Mouse (Mus musculus) left cerebral cortex, adult 2 months (tissue): ENCODE data around the gene Gm14569. TPM values are rescaled to one million over a fixed set of nuclear protein-coding genes. Genes with fewer than 3 reads are reported as not detected.
A peak's percentile ranks its signal among the peaks of the same experiment; 100 is the strongest.

ENCODE experiments used
- DNase-seq, 2 experiments: peaks; one replicate each; pipeline ENCODE4 v3.0.0; 2021 to 2022; ENCODE audit warnings: low spot score in 2 of 2, mixed read lengths in 1 of 2; ENCODE audit errors: extremely low spot score in 1 of 2
- H3K27ac ChIP-seq: fragments of 200-600 bp; 2 replicates; pipeline ENCODE4 v1.8.1; 2022
- H3K4me3 ChIP-seq: fragments of 200-600 bp; 2 replicates; pipeline ENCODE4 v1.8.1; 2022
- CTCF ChIP-seq: fragments of 200-600 bp; IDR thresholded peaks from 2 replicates; pipeline ENCODE4 v1.8.1; 2022; ENCODE audit warnings: antibody characterized with exemption, mild to moderate bottlenecking, moderate library complexity
- intact Hi-C: fragments of 180-260 bp; cut with DNase I; formaldehyde crosslinking; loops from one replicate; pipeline ENCODE4 v1.15.1; 2025
- long read RNA-seq, 2 experiments: library from polyadenylated mRNA; stranded (forward); transcript quantifications; one replicate each; pipeline ENCODE4 v2.0.0; 2021; ENCODE audit warnings: borderline mapping rate in 2 of 2
- total RNA-seq, 2 experiments: library from RNA; stranded (reverse); gene quantifications; 2 replicates each; pipeline ENCODE4 v1.2.3; 2021

The Gm14569 gene
- not detected for total RNA-seq
- long read RNA-seq, experiment 1, result 0 reads
- long read RNA-seq, experiment 2, result 0 reads

DNA sequence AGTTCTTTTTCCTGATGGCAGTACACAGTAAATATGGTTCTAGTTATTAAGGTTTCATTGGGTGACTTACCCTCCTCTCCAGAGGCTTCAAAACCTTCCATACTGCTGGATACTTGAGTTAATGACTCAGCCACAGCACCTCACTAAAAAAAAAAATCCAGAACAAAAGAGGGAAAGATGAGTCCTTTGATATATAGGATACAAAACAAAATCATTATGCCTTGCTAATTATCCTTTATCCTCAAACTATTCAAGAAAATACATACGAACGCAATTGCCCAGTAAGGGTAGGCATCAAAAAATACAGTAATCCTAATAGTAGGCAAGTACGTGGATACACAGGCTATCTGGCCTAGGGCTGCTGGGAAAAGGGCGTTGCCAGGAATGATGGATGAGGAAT lies at the start of gene Gm14569:
Gene Gm14569 (minus strand): TSS at position 101 of the 400 bp plus-strand sequence.
- no peak for DNase-seq
- no peak for TF ChIP-seq CTCF
- intact Hi-C loops, result no loop called here

GRCm38 (mm10) chrX:36534514-36534913 lies 42.9 kb upstream of the Gm14569 start:
- no peak overlapping the region for H3K4me3 ChIP-seq
- peak; percentile 75 to 86 for DNase-seq
- H3K27ac ChIP-seq, result no peak overlapping the region
- TF ChIP-seq CTCF, result peak; percentile 78
- intact Hi-C loops, result loop anchor here (1.0 to 5.0 kb wide), 2 partner anchors 27 to 93 kb away; no protein-coding TSS in a partner anchor

More for the DNA sequence above, at the start of gene Gm14569:
- no peak within 1 kb of the TSS for H3K27ac ChIP-seq
- no peak within 1 kb of the TSS for H3K4me3 ChIP-seq

- H3K27ac ChIP-seq, result no peak overlapping the region
- intact Hi-C loops, result loop anchor here (1.0 to 5.0 kb wide), 2 partner anchors 28 to 94 kb away; no protein-coding TSS in a partner anchor
- no peak for TF ChIP-seq CTCF
- H3K4me3 ChIP-seq, result no peak overlapping the region
- DNase-seq, result no peak
Measured at GRCm38 (mm10) chrX:36533744-36534143, 42.1 kb upstream of the Gm14569 start.

DNA sequence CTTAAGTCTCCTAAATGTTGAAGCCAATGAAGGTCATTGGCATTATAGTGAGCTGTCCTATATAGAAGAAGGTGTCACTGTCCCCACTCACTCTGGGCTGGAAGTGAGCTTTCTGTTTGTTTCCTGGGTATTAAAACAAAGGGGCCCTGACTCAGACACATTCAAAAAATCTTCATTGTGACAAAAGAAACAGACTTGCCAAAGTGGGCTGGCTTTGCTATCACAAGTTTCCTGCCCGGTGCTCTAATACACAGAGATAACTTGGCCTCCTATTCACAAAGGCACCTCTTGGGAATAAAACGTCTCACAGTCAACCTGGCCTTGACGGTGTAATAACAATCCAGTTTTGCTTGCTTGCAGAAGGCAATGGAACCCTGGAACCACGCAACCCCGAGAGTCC lies 38.6 kb upstream of the Gm14569 start:
- H3K4me3 ChIP-seq, result no peak overlapping the region
- TF ChIP-seq CTCF, result no peak
- DNase-seq, result no peak
- no peak overlapping the region for H3K27ac ChIP-seq
- intact Hi-C loops, result loop anchor here (5.0 kb wide), 1 partner anchor 97 kb away; no protein-coding TSS in a partner anchor

DNA sequence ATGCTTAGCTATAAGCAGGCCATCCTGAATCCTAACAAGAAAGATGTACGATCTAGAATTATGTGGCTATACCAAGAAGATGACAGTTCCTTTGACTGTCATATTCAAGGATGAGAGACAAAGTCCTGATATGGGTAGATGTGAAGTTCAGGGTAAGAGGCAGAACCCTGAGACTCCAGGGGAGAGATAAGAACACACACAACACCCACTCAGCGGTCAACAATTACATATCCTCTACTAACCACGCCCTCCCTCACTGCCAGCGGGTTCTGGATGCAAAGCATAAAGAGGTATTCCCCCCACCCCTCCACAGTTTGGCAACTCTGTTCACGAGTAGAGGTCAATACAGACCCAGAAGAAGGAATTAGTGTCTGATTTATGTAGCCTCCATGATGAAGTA lies 32.1 kb upstream of the Gm14569 start:
- no peak overlapping the region for H3K4me3 ChIP-seq
- TF ChIP-seq CTCF, result no peak
- H3K27ac ChIP-seq, result no peak overlapping the region
- no peak for DNase-seq
- intact Hi-C loops, result no loop called here

- no peak overlapping the region for H3K27ac ChIP-seq
- intact Hi-C loops, result loop anchor here (10.0 kb wide), 1 partner anchor 561 kb away; no protein-coding TSS in a partner anchor
- TF ChIP-seq CTCF, result no peak
- H3K4me3 ChIP-seq, result no peak overlapping the region
- DNase-seq, result no peak
Measured at GRCm38 (mm10) chrX:36513726-36514125, 22.1 kb upstream of the Gm14569 start.

GRCm38 (mm10) chrX:36513231-36513630 lies 21.6 kb upstream of the Gm14569 start:
- DNase-seq, result no peak
- no peak for TF ChIP-seq CTCF
- Histone ChIP-seq H3K27ac (no peak overlapping the region), H3K4me3 (no peak overlapping the region)
- intact Hi-C loops, result loop anchor here (10.0 kb wide), 1 partner anchor 562 kb away; no protein-coding TSS in a partner anchor

DNA sequence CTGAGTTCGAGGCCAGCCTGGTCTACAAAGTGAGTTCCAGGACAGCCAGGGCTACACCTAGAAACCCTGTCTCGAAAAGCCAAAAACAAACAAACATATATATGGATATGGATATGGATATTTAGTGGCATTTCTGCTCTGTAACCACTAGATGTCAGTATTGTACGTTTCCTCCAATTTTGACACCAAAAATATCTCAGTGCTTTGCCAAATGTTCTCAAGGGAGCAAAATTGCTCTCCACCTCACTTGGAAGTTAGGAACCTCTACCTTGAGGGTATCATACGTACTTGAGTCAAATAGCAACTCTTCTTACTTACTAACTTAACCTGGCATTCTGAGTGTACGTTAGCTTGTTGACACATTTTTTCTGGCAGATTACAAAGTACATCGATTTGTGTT lies 15.2 kb upstream of the Gm14569 start:
- no peak for DNase-seq
- Histone ChIP-seq H3K4me3 (no peak overlapping the region), H3K27ac (no peak overlapping the region)
- peak; percentile 72 for TF ChIP-seq CTCF
- intact Hi-C loops, result loop anchor here (10.0 kb wide), 2 partner anchors 328 to 408 kb away; no protein-coding TSS in a partner anchor

DNA sequence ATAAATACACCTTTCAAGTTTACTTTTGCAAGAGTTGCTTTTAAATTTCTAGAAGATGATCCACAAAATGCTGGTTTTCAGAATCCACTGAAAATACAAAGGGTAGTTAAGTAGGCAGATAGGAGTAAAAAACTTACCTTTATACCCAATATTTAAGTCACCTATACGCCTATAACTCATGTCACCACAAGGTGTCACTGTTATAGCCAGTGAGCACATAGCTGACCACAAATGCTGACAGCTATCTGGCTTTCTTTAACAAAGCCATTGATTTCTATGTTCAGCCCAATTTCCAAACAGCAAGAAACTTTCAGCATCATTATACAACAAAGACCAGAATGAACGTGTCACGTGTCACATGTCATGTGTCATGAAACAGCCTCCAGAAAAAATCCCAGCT lies 2.1 kb downstream of the Gm14569 start:
- peak; percentile 63 for TF ChIP-seq CTCF
- Histone ChIP-seq H3K27ac (no peak overlapping the region), H3K4me3 (no peak overlapping the region)
- DNase-seq, result no peak
- intact Hi-C loops, result no loop called here

GRCm38 (mm10) chrX:36487996-36488395 lies 3.6 kb downstream of the Gm14569 start:
- intact Hi-C loops, result no loop called here
- H3K27ac ChIP-seq, result no peak overlapping the region
- no peak for DNase-seq
- H3K4me3 ChIP-seq, result no peak overlapping the region
- peak; percentile 63 for TF ChIP-seq CTCF

- H3K27ac ChIP-seq, result no peak overlapping the region
- no peak overlapping the region for H3K4me3 ChIP-seq
- intact Hi-C loops, result no loop called here
- TF ChIP-seq CTCF, result no peak
- DNase-seq, result no peak
Measured at GRCm38 (mm10) chrX:36474873-36475272, 16.8 kb downstream of the Gm14569 start.

- intact Hi-C loops, result no loop called here
- Histone ChIP-seq H3K4me3 (no peak overlapping the region), H3K27ac (no peak overlapping the region)
- TF ChIP-seq CTCF, result peak; percentile 49
- no peak for DNase-seq
Measured at GRCm38 (mm10) chrX:36474103-36474751, 17.4 kb downstream of the Gm14569 start.

- H3K4me3 ChIP-seq, result no peak overlapping the region
- DNase-seq, result no peak
- no peak overlapping the region for H3K27ac ChIP-seq
- TF ChIP-seq CTCF, result peak; percentile 73
- intact Hi-C loops, result no loop called here
Measured at GRCm38 (mm10) chrX:36456031-36456430, 35.6 kb downstream of the Gm14569 start.
